Mouse (Mus musculus) gastrocnemius, adult 2 months (tissue): ENCODE results near the gene Adgrf3. TPM values are rescaled to one million over a fixed set of nuclear protein-coding genes. Genes with fewer than 3 reads are reported as not detected.

Source experiments
- DNase-seq: peaks from one replicate; pipeline ENCODE4 v3.0.0; 2022
- H3K27ac ChIP-seq: fragments of 200-600 bp; 2 replicates; pipeline ENCODE4 v1.8.1; 2022; ENCODE audit warnings: mild to moderate bottlenecking
- H3K4me3 ChIP-seq: fragments of 200-600 bp; 2 replicates; pipeline ENCODE4 v1.8.1; 2022; ENCODE audit warnings: mild to moderate bottlenecking, moderate library complexity
- CTCF ChIP-seq: fragments of 200-600 bp; IDR thresholded peaks from 2 replicates; pipeline ENCODE4 v1.8.1; 2022; ENCODE audit warnings: antibody characterized with exemption, mild to moderate bottlenecking, moderate library complexity
- intact Hi-C: fragments of 180-260 bp; cut with DNase I; formaldehyde crosslinking; loops from one replicate; pipeline ENCODE4 v1.15.1; 2025
- long read RNA-seq, 2 experiments: library from polyadenylated mRNA; stranded (forward); transcript quantifications; one replicate each; pipeline ENCODE4 v2.0.0; 2021
- total RNA-seq, 2 experiments: library from RNA; stranded (reverse); gene quantifications; 2 replicates each; pipeline ENCODE4 v1.2.3; 2021

Adgrf3 gene
- total RNA-seq, result not detected
- long read RNA-seq, experiment 1, result 0 reads
- long read RNA-seq, experiment 2, result 0 reads

DNA sequence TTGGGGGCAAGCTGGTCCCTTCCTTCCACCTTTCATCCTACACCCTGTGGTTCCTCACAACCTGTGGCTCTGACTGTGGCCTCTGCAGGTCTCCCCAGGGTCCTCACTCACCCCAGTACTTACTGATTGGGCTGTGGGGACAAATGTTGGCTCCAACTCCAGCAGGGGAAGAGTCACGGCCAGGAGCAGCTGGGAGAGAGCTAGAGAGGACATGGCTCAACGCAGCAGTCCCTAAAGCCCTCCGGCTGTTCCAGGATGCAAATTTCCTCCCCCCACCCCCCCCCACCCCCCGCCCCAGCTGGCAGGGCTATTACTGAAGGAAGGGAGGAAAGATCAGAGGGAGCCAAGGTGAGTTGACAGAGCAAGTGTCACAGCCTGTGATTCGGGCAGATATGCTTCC, at the start of gene Adgrf3:
Adgrf3 (minus strand) TSS at position 230 of the 400 bp plus-strand sequence.
- Histone ChIP-seq H3K4me3 (no peak within 1 kb of the TSS), H3K27ac (no peak within 1 kb of the TSS)
- no peak for DNase-seq
- intact Hi-C loops, result no loop called here
- TF ChIP-seq CTCF, result no peak

DNA sequence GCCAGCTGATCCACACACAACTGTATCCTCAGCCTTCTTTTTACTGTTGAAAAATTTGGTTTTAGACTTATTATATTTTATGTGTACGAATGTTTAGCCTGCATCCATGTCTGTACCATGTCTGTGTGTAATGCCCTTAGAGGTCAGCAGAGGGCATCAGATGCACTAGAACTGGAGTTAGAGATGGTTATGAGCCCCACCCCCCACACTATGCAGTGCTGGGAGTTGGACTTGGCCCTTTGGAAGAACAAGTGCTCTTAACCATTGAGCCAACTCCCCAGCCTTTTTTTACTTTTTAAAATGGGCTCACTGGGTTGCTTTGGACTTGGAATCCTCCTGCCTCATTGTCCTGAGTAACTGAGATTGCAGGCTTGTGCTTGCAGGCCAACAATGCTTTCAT, 42.1 kb upstream of the Adgrf3 start:
- H3K27ac ChIP-seq, result no peak overlapping the region
- TF ChIP-seq CTCF, result peak; percentile 40
- DNase-seq, result no peak
- no peak overlapping the region for H3K4me3 ChIP-seq
- intact Hi-C loops, result no loop called here

DNA sequence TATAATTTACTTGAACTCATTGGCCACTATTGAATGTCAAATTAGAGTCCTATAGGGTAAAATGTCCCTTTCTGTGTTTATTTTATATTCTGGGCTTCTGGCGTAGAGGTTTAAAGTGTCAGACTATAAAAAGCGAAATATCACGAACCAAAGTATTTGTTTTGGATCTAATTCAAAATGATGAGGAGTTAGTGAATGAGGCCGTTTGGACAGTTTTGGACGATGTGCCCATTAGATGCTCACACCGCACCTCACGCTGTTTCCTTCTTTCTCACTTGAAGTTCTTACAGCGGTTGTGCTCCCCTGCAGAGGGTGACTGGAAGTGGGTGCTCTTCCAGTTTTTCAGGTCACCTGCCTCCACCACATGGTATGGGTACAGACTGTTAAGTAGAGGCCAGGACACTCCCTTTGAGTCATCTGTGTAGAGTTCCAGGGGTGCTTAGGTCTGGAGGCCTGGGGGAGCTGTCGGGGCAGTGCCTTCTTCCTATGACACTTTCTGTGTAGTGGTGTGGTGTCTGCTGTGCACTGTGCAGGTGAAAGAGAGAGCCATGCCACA, 40.4 kb upstream of the Adgrf3 start:
- no peak for TF ChIP-seq CTCF
- DNase-seq, result no peak
- Histone ChIP-seq H3K27ac (no peak overlapping the region), H3K4me3 (no peak overlapping the region)
- intact Hi-C loops, result no loop called here

DNA sequence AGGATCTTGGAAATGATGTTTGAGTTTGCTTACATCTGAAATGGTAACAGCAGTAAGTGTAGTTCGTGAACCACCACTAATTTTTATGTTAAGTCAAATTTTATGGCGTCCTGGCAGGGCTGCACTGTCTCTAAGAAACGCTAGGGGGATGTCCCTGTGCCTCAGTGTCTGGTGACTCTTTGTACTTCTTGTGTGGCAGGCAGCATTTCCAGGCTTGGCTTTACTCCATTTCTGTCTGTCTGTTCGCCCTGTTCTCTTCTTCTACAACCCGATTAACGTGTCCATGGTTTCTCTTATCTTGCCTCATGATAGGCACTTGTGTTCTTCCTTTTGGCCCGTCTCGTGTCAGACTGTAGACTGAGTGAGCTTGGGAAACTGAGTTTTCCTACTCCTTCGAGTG, 38.2 kb upstream of the Adgrf3 start:
- DNase-seq, result no peak
- no peak overlapping the region for H3K4me3 ChIP-seq
- H3K27ac ChIP-seq, result no peak overlapping the region
- TF ChIP-seq CTCF, result peak; percentile 33
- intact Hi-C loops, result no loop called here

DNA sequence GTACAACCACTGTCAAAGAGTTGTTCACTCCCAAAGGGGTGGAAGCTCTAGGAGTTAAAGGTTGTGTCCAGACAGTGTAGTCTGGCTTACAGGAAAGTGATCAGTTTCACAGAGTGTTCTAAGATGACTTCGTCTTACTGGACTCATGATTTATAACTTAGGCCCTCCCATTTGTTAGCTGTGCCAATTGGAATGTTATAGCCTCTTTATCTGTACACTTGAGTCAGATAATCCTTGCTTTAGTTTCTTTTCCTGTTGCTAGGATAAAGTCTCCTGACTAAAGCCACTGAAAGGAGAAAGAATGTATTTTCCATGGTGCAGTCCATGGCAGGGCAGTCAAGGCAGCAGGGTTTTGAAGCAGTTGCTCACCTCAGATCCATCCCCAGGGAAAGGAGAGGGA, 36.9 kb upstream of the Adgrf3 start:
- no peak overlapping the region for H3K4me3 ChIP-seq
- TF ChIP-seq CTCF, result no peak
- intact Hi-C loops, result no loop called here
- no peak overlapping the region for H3K27ac ChIP-seq
- DNase-seq, result no peak

DNA sequence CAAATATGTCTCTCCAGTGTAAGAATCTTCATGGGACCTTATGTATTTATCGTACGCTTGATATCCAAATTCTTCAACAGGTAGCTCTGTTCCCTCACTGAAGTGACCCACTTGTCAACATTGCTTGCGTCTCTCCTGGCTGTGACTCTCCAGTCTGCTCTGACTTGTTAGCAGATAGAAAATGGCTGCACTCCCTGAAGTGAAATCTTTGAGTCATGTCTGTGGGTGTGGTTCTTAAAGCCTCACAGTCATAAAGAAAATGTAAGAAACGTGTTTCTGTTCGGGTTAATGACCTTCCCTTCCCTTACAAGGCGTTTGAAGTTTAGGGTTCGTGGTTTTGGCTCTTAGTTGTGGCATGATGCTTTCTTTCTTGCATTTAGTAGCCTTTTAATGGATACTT, 35.0 kb upstream of the Adgrf3 start:
- H3K4me3 ChIP-seq, result no peak overlapping the region
- DNase-seq, result no peak
- intact Hi-C loops, result no loop called here
- TF ChIP-seq CTCF, result no peak
- no peak overlapping the region for H3K27ac ChIP-seq

DNA sequence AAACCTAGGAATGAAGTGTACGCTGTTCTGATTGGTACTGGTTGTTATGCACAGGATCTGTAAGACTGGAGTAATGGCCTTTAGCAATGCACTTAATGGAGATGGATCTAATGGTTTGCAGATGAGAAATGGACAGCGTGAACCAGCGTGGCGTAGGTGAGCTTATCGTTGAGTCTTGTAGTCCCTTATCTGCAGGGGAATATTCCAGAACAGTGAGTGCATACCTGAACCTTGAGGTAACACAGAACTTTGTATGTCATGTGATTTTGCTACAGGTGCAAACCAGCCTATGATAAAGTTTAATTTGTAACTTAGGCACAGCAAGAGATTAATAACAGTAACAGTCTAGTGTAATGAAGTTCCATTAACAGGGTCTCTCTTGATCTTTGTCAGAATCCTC, 33.0 kb upstream of the Adgrf3 start:
- Histone ChIP-seq H3K4me3 (no peak overlapping the region), H3K27ac (no peak overlapping the region)
- no peak for TF ChIP-seq CTCF
- intact Hi-C loops, result no loop called here
- no peak for DNase-seq

DNA sequence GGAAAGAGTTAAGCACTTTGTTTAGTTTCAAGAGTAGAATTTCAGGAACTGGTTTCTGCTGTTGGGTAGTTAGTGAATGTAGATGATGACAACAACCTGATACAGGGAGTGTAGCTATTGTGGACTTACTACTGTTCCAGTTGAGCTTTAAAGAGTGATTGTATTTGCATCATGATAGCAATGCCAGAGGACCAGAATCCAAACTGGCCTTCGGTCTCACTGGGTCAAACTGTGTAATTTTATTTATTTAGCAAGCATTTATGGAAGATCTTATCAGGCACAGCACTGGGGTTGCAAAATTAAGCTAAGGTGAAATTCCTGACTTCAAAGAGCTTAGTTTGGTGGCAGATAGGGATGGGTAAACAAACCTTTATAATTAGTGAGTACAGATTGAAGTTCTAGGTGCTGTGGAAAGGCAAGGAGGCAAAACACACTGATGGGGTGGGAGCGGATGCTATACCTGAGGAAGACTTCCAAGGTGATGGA, 30.2 kb upstream of the Adgrf3 start:
- Histone ChIP-seq H3K27ac (no peak overlapping the region), H3K4me3 (no peak overlapping the region)
- intact Hi-C loops, result no loop called here
- TF ChIP-seq CTCF, result no peak
- no peak for DNase-seq

DNA sequence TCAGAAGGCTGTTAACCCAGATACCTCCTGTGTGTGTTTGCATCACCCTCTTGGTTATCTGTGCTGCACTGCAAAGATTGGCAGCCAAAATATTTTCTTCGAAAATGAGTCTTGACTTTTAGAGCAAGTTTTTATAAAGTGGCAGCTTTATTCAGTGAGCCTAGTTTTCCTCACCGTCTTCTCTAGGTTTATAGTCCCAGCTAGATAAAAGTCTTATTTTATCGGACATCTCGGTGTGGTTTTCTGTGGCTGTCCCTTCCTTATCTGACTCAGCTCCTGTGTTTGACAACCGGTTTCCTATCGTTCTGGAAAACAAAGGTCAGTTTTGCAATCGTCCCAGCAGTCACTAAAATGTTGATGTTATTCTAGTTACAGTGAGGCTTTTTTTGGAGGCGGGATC, 28.5 kb upstream of the Adgrf3 start:
- TF ChIP-seq CTCF, result no peak
- DNase-seq, result no peak
- intact Hi-C loops, result no loop called here
- Histone ChIP-seq H3K4me3 (no peak overlapping the region), H3K27ac (no peak overlapping the region)

DNA sequence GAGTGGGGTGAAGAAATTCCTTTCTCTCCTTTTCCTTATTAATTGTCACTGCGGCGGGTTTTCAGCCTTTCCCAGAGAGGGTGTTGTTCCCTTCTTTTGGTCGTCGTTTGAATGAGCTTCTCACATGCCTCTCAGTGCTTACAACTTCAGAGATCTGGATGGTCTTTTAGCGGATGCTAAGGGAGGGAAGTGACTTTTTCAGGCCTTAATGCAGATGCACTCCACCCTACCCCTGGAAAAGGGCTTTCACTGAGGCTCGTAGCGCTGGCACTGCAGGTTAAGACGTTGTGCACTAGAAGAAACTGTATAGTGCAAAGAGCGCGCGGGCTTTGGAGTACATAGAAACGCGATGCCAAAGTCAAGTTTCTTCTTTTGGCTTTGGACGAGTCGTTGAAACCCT, 27.5 kb upstream of the Adgrf3 start:
- DNase-seq, result peak; percentile 20
- intact Hi-C loops, result no loop called here
- peak overlapping the region; percentile 91 for H3K27ac ChIP-seq
- TF ChIP-seq CTCF, result no peak
- H3K4me3 ChIP-seq, result peak overlapping the region; percentile 82

DNA sequence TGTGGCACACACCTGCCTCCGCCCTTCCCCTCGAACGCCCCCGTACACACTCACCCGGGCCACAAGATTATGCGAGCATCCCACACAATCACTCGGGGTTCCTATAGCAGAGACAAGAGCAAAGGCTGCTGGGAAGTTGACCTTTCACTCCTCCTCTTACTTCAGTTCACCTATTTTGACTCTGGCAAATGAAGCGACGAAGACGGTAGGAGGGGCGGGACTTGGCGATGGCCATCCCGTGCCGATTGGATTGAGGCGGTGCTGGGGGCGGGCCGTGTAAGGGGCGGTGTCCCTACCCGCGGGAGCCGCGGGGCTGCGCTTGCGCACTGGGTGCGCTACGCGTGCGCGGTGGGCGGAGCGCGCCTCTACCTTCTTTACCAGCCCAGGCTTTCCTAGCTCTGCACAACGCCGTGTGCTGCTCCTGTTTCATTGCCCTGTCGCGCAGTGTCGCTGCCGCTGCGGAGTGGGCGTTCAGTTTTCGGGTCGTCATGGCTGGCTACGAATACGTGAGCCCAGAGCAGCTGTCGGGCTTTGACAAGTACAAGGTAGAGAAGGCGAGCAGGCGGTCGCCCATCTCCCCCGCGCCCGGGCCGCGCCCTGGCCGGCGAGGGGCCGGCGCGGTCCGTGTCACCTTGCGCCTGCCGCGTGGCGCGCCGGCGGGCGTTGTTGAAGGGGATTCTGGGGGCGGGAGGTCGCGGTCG, 26.9 kb upstream of the Adgrf3 start, which contains the start of gene Selenoi:
Selenoi (plus strand) TSS at position 311 of the 701 bp plus-strand sequence.
- TF ChIP-seq CTCF, result no peak
- intact Hi-C loops, result no loop called here
- Histone ChIP-seq H3K27ac (peak within 1 kb of the TSS; percentile 91), H3K4me3 (peak within 1 kb of the TSS; percentile 82)
- DNase-seq, result peak; percentile 100

DNA sequence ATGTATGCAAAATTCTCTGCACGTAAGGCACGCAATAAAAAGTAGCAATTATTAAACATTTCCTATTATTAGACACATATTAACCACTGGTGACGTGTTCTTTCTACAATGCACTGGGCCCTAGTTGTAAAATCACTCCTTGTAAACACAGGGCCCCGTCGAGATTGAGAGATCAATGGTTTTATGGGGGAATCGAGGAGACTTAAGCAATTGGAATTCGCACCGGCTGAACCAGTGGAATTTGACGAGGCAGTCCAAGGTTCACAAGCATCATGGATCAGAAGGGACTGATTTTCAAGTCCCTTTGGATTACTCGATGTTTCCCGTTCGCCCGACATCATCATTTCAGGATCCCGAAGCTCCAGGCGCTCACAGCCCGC, 26.4 kb upstream of the Adgrf3 start:
- Histone ChIP-seq H3K27ac (peak overlapping the region; percentile 91), H3K4me3 (peak overlapping the region; percentile 82)
- no peak for TF ChIP-seq CTCF
- intact Hi-C loops, result no loop called here
- no peak for DNase-seq

DNA sequence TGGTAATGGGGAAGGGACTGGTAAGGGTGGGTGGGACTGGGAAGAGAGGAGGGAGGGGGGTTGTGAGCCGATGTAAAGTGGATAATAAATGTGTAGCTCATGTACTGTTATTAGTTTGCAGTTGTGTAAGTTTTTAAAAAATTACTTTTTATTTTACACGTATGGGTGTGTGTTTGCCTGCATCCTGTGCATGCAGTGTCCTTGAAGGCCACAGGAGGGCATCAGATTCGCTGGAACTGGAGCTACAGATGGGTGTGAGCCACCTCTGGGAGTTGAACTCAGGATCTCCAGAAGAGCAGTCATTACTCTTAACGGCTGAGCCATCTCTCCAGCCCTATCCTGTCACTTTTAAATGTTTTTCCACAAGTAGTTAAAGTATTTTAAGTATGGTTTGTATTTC, 25.4 kb upstream of the Adgrf3 start:
- peak; percentile 56 for TF ChIP-seq CTCF
- DNase-seq, result peak; percentile 22
- intact Hi-C loops, result no loop called here

DNA sequence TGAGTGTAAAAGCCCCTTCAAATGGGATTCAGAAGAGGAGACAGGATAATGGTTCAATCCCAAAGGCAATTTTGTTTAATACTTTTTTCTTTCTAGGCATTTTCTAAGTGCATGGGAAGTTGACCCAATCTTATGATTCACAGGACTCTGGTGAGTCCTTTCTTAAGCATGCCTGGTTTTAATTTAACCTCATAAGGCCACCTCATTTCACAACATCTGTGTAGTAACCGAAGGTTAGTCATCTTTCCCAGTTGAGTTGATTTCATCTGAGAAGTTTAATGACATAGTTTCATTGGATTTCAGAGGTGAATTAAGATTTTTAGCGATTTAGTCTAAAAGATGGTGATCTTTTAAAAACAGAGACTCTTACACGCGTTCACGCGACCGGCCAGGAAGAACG, 17.2 kb upstream of the Adgrf3 start:
- no peak overlapping the region for H3K27ac ChIP-seq
- TF ChIP-seq CTCF, result no peak
- intact Hi-C loops, result no loop called here
- no peak overlapping the region for H3K4me3 ChIP-seq
- DNase-seq, result no peak

More for the DNA sequence above, 25.4 kb upstream of the Adgrf3 start:
- Histone ChIP-seq H3K27ac (no peak overlapping the region), H3K4me3 (no peak overlapping the region)
